Comparison of ENCODE assay signal across 8 mouse cellular contexts in the genomic region with DNA sequence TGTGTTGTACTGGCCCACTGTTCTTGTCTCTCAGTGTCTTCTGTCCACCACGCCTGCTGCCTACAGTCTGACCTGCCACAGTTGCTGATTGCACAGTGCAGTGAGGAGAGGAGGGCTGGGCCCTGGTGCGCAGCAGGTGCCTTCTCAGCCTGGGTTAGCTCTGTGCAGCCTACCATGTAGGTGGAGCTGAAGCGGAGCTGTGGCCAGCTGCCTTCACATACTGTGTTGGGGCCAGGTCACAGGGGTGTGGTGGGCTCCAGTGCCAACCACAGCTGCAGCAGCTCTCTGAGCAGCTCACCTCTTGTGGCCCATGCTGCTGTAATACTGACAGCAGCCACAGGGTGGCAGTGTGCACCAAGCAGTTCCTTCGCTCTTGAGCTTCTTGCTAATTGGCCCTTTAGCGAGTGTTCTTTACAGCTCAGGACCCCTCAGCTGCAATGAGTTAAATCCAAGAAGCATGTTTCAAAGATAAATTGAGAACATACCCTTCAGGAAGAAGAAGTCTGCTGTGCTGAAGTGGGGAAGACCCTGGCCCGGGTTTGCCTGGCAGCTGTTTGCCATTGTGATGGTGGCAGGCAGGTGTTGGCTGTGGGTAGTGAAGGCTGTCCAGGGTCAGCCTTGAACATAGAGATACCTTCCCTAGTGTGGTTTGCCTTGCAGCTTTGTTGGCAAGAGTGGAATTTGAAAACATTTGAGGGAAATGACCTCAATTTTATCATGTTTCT. TPM values are rescaled to one million over a fixed set of nuclear protein-coding genes. Genes with fewer than 3 reads are reported as not detected.
DNase-seq lines count a peak whose midpoint lies in the region; ATAC-seq lines count a peak whose summit lies in the region.

No protein-coding gene starts in this region.

- no peak overlapping the region for H3K27ac ChIP-seq in embryonic facial prominence, embryonic 13.5 days
- peak overlapping the region; percentile 20; the same call in 1 of the 2 replicates for H3K27ac ChIP-seq in heart, embryonic 13.5 days (replicated peaks)
- H3K27ac ChIP-seq in liver, embryonic 13.5 days: peak overlapping the region; percentile 93
- no peak overlapping the region for H3K27ac ChIP-seq in stomach, embryonic 15.5 days

- WGBS in embryonic facial prominence, embryonic 13.5 days: 33% methylated on average over 6 of the region's 6 CpGs
- WGBS in heart, embryonic 13.5 days: 50% methylated on average over 6 of the region's 6 CpGs
- 40% methylated on average over 6 of the region's 6 CpGs for WGBS in liver, embryonic 13.5 days (ENCODE audit: insufficient replicate concordance)
- 40% methylated on average over 6 of the region's 6 CpGs for WGBS in stomach, embryonic 15.5 days

- peaks cover 49% of the 10 kb centered on the region for H3K4me1 ChIP-seq in embryonic facial prominence, embryonic 13.5 days
- H3K4me1 ChIP-seq in heart, embryonic 13.5 days: peaks cover 56% of the 10 kb centered on the region
- peaks cover 66% of the 10 kb centered on the region for H3K4me1 ChIP-seq in liver, embryonic 13.5 days (replicated peaks)
- 0 out of 2 replicates have a peak, but pooled peaks cover 4% of the 10 kb centered on the region for H3K4me1 ChIP-seq in stomach, embryonic 15.5 days

- peak; percentile 83 for DNase-seq in 416B (ENCODE audit: low read depth)
- peak; percentile 85 to 89 for DNase-seq in adrenal gland, postnatal 36 days
- peak; percentile 89 for DNase-seq in kidney, postnatal 14 days
- DNase-seq in liver, embryonic 13.5 days: peak; percentile 72
- DNase-seq in neural tube, embryonic 10.5 days (ENCODE audit: extremely low spot score, low spot score): peak; percentile 92

- H3K9me3 ChIP-seq in embryonic facial prominence, embryonic 13.5 days: no peaks in the 10 kb centered on the region
- H3K9me3 ChIP-seq in heart, embryonic 13.5 days: no peaks in the 10 kb centered on the region
- H3K9me3 ChIP-seq in liver, embryonic 13.5 days (replicated peaks): no peaks in the 10 kb centered on the region
- H3K9me3 ChIP-seq in stomach, embryonic 15.5 days: no peaks in the 10 kb centered on the region

- H3K4me2 ChIP-seq in embryonic facial prominence, embryonic 13.5 days: no peak overlapping the region
- H3K4me2 ChIP-seq in heart, embryonic 13.5 days: no peak overlapping the region
- H3K4me2 ChIP-seq in liver, embryonic 13.5 days: no peak overlapping the region
- no peak overlapping the region for H3K4me2 ChIP-seq in stomach, embryonic 15.5 days

- H3K9ac ChIP-seq in embryonic facial prominence, embryonic 13.5 days: no peak overlapping the region
- H3K9ac ChIP-seq in heart, embryonic 13.5 days: no peak overlapping the region
- H3K9ac ChIP-seq in liver, embryonic 13.5 days: peak overlapping the region; percentile 37; the same call in 1 of the 2 replicates
- no peak overlapping the region for H3K9ac ChIP-seq in stomach, embryonic 15.5 days

- H3K36me3 ChIP-seq in embryonic facial prominence, embryonic 13.5 days: peaks cover 63% of the 10 kb centered on the region
- H3K36me3 ChIP-seq in heart, embryonic 13.5 days: peaks cover 68% of the 10 kb centered on the region
- peaks cover 65% of the 10 kb centered on the region for H3K36me3 ChIP-seq in liver, embryonic 13.5 days
- H3K36me3 ChIP-seq in stomach, embryonic 15.5 days: peaks cover 26% of the 10 kb centered on the region

- H3K4me3 ChIP-seq in embryonic facial prominence, embryonic 13.5 days: no peak overlapping the region
- no peak overlapping the region for H3K4me3 ChIP-seq in heart, embryonic 13.5 days
- no peak overlapping the region for H3K4me3 ChIP-seq in liver, embryonic 13.5 days (replicated peaks)
- no peak overlapping the region for H3K4me3 ChIP-seq in stomach, embryonic 15.5 days (replicated peaks)

- no peaks in the 10 kb centered on the region for H3K27me3 ChIP-seq in embryonic facial prominence, embryonic 13.5 days
- H3K27me3 ChIP-seq in heart, embryonic 13.5 days (replicated peaks): no peaks in the 10 kb centered on the region
- H3K27me3 ChIP-seq in liver, embryonic 13.5 days: no peaks in the 10 kb centered on the region
- H3K27me3 ChIP-seq in stomach, embryonic 15.5 days (replicated peaks): no peaks in the 10 kb centered on the region

- ATAC-seq in embryonic facial prominence, embryonic 13.5 days (ENCODE audit: insufficient number of reproducible peaks, insufficient read depth, low FRiP score, low TSS enrichment, low read depth): peak; percentile 11; the same call in 1 of the 2 replicates
- ATAC-seq in heart, embryonic 13.5 days (ENCODE audit: extremely low read depth, insufficient number of reproducible peaks, low FRiP score, low TSS enrichment): no peak
- ATAC-seq in liver, embryonic 13.5 days (ENCODE audit: low read depth): peak; percentile 18
- ATAC-seq in stomach, embryonic 15.5 days (ENCODE audit: insufficient read depth, low FRiP score, low read depth): peak; percentile 40

RNA-seq across cellular contexts. Expression of gene Parvb, which starts 19.6 kb away (rescaled TPM):
- total RNA-seq in adrenal gland, postnatal 36 days (2021): 10 to 100 TPM; 18.0 to 24.1 TPM
- 4.4 TPM in 2 replicates for polyA plus RNA-seq in embryonic facial prominence, embryonic 13.5 days (2015; fragmentation: Nextera tagmentation; extraction: Ambion mirVana)
- 12.7 and 15.5 TPM in 2 replicates for polyA plus RNA-seq in heart, embryonic 13.5 days (2015; fragmentation: Nextera tagmentation; extraction: Ambion mirVana)
- polyA plus RNA-seq in liver, embryonic 13.5 days (2015; fragmentation: Nextera tagmentation; extraction: Ambion mirVana): 6.7 and 8.1 TPM in 2 replicates
- polyA plus RNA-seq in stomach, embryonic 15.5 days (2015; fragmentation: Nextera tagmentation; extraction: Ambion mirVana): 3.1 and 3.6 TPM in 2 replicates

RNA-seq across cellular contexts. Expression of gene Samm50, which starts 20.2 kb away (rescaled TPM):
- total RNA-seq in adrenal gland, postnatal 36 days (2021): 100 to 1,000 TPM; 150 to 151 TPM
- 110 TPM in 2 replicates for polyA plus RNA-seq in embryonic facial prominence, embryonic 13.5 days (2015; fragmentation: Nextera tagmentation; extraction: Ambion mirVana)
- 103 and 117 TPM in 2 replicates for polyA plus RNA-seq in heart, embryonic 13.5 days (2015; fragmentation: Nextera tagmentation; extraction: Ambion mirVana)
- 98.0 and 106 TPM in 2 replicates for polyA plus RNA-seq in liver, embryonic 13.5 days (2015; fragmentation: Nextera tagmentation; extraction: Ambion mirVana)
- polyA plus RNA-seq in stomach, embryonic 15.5 days (2015; fragmentation: Nextera tagmentation; extraction: Ambion mirVana): 103 and 118 TPM in 2 replicates

RNA-seq across cellular contexts. Expression of gene Pnpla3, which starts 44.6 kb away (rescaled TPM):
- total RNA-seq in adrenal gland, postnatal 36 days (2021): 100 to 1,000 TPM in 1 of 2 experiments, 10 to 100 TPM in 1; 30.7 to 111 TPM
- 0.80 and 1.5 TPM in 2 replicates for polyA plus RNA-seq in embryonic facial prominence, embryonic 13.5 days (2015; fragmentation: Nextera tagmentation; extraction: Ambion mirVana)
- polyA plus RNA-seq in heart, embryonic 13.5 days (2015; fragmentation: Nextera tagmentation; extraction: Ambion mirVana): 0.88 and 0.94 TPM in 2 replicates
- polyA plus RNA-seq in liver, embryonic 13.5 days (2015; fragmentation: Nextera tagmentation; extraction: Ambion mirVana): 1.2 and 1.4 TPM in 2 replicates
- 0.85 and 0.98 TPM in 2 replicates for polyA plus RNA-seq in stomach, embryonic 15.5 days (2015; fragmentation: Nextera tagmentation; extraction: Ambion mirVana)

Comparison
In these comparisons a context has a peak if more than half of its experiments do, and no peak if none do; other contexts are left out.
1. H3K27ac ChIP-seq: peak in heart, embryonic 13.5 days (single experiment) and liver, embryonic 13.5 days (single experiment); none in embryonic facial prominence, embryonic 13.5 days (single experiment) and stomach, embryonic 15.5 days (single experiment).
2. Peak in every context shown above with its lines, with median percentiles within 50 percentile points of each other: DNase-seq.